Mouse (Mus musculus): ENCODE measurements around the gene Gapdh.

DNA sequence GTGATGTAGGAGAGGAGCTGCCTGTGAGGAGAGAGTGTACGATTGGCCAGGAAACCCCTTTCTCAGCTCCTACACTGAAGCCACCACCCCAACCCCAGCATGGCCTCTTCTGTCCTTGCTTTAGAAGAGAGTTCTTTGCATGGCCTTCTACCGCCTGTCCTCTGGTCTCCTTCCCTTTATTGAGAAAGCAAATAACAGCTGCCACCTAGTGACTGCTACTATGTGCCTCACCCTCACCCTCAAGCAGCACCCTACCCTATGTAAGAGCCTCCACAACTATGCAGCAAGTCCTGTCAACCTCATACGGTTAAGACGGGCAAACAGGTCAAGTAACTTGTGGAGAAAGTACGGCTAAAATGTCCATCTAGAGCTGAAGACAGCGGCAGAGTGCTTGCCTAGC is 3.9 kb upstream of the Gapdh start:
- peak; percentile 61 for TF ChIP-seq CTCF (IDR thresholded peaks at IDR 0.05; ENCODE audit: low read depth)
- TF ChIP-seq EP300 (optimal IDR thresholded peaks at IDR 0.05), result no peak

Data from stomach, postnatal 0 days (tissue).